In genomic region chr12:44950559-44950958, GRCm38 (mm10) we compare ENCODE assay signal across 27 mouse cellular contexts.
DNase-seq lines count a peak whose midpoint lies in the region; ATAC-seq and TF ChIP-seq lines count a peak whose summit lies in the region.
"Had no signal": no experiment of that assay in that cellular context is flagged by ENCODE, and none has a peak within 500 bp of the region (broad histone marks: within the 10 kb centered on the region; RNA-seq: fewer than 3 reads in every experiment).

No protein-coding gene starts in this region.

- H3K27ac ChIP-seq in midbrain, embryonic 11.5 days (ENCODE audit: low read depth, low read length): no peak overlapping the region
- H3K27ac ChIP-seq in midbrain, postnatal 0 days (ENCODE audit: low read depth, low read length): no peak overlapping the region
- H3K27ac ChIP-seq: embryonic facial prominence, embryonic 13.5 days; embryonic facial prominence, embryonic 15.5 days; forebrain, embryonic 10.5 days; forebrain, embryonic 12.5 days had no signal

- ATAC-seq in midbrain, embryonic 11.5 days (ENCODE audit: low FRiP score): no peak
- no peak for ATAC-seq in midbrain, postnatal 0 days (ENCODE audit: low FRiP score)
- ATAC-seq in megakaryocyte, adult 5-6 weeks (ENCODE audit: poor library complexity, severe bottlenecking): peak; percentile 33; the same call in 1 of the 2 replicates
- ATAC-seq: activated CD4-positive, CD25-positive, alpha-beta regulatory T cell, adult 4 months; CD4-positive, CD25-positive, alpha-beta regulatory T cell, adult 4 months; forebrain, embryonic 14.5 days; forebrain, embryonic 16.5 days; Patski had no signal

- no peak overlapping the region for H3K9ac ChIP-seq in midbrain, embryonic 11.5 days (ENCODE audit: low read length)
- no peak overlapping the region for H3K9ac ChIP-seq in midbrain, postnatal 0 days (replicated peaks; ENCODE audit: low read length, poor library complexity, severe bottlenecking)
- H3K9ac ChIP-seq: embryonic facial prominence, embryonic 13.5 days; embryonic facial prominence, embryonic 15.5 days; forebrain, embryonic 12.5 days had no signal

- H3K9me3 ChIP-seq in midbrain, embryonic 11.5 days (ENCODE audit: control insufficient read depth, low read length): no peaks in the 10 kb centered on the region
- H3K9me3 ChIP-seq in midbrain, postnatal 0 days (ENCODE audit: low read length): no peaks in the 10 kb centered on the region
- H3K9me3 ChIP-seq: embryonic facial prominence, embryonic 13.5 days; embryonic facial prominence, embryonic 15.5 days; forebrain, embryonic 10.5 days; forebrain, embryonic 12.5 days had no signal

- no peaks in the 10 kb centered on the region for H3K27me3 ChIP-seq in midbrain, embryonic 11.5 days (ENCODE audit: control insufficient read depth, insufficient read depth, low read length)
- H3K27me3 ChIP-seq in midbrain, postnatal 0 days (ENCODE audit: insufficient read depth, low read length): no peaks in the 10 kb centered on the region
- H3K27me3 ChIP-seq: CH12.LX; embryonic facial prominence, embryonic 13.5 days; embryonic facial prominence, embryonic 15.5 days; forebrain, embryonic 12.5 days; Patski had no signal

- H3K4me3 ChIP-seq in midbrain, embryonic 11.5 days (ENCODE audit: low read depth, low read length): no peak overlapping the region
- H3K4me3 ChIP-seq in midbrain, postnatal 0 days (ENCODE audit: low read depth, low read length): no peak overlapping the region
- H3K4me3 ChIP-seq: embryonic facial prominence, embryonic 13.5 days; embryonic facial prominence, embryonic 15.5 days; erythroblast, embryonic 14.5 days; forebrain, embryonic 10.5 days; forebrain, embryonic 12.5 days had no signal

- peak; percentile 49 for DNase-seq in midbrain, embryonic 11.5 days (ENCODE audit: low spot score, missing footprints)
- DNase-seq in midbrain, postnatal 0 days (ENCODE audit: low spot score): no peak
- DNase-seq in lung, adult 18-20 months: no peak
- DNase-seq in left cerebral cortex, adult 9 months (ENCODE audit: low spot score in 2 of 2): no peak
- DNase-seq: adrenal gland, adult 8-10 months; adrenal gland, postnatal 14 days; adrenal gland, postnatal 36 days; B cell, adult 2 months; cerebellum, adult 11-12 months; cerebellum, adult 2 months; cerebellum, adult 9-10 months; cerebellum, postnatal 10 days; cerebellum, postnatal 25 days; embryo, embryonic 11 days had no signal

- no peaks in the 10 kb centered on the region for H3K4me1 ChIP-seq in midbrain, embryonic 11.5 days (ENCODE audit: control insufficient read depth, insufficient read depth, low read length)
- no peaks in the 10 kb centered on the region for H3K4me1 ChIP-seq in midbrain, postnatal 0 days (ENCODE audit: insufficient read depth, low read length)
- H3K4me1 ChIP-seq: embryonic facial prominence, embryonic 13.5 days; embryonic facial prominence, embryonic 15.5 days; forebrain, embryonic 10.5 days; forebrain, embryonic 12.5 days had no signal

- H3K36me3 ChIP-seq in midbrain, embryonic 11.5 days (ENCODE audit: control insufficient read depth, insufficient read depth, low read length): no peaks in the 10 kb centered on the region
- H3K36me3 ChIP-seq in midbrain, postnatal 0 days (ENCODE audit: insufficient read depth, low read length): no peaks in the 10 kb centered on the region
- H3K36me3 ChIP-seq: embryonic facial prominence, embryonic 13.5 days; embryonic facial prominence, embryonic 15.5 days; forebrain, embryonic 10.5 days; forebrain, embryonic 12.5 days; G1E had no signal

- H3K4me2 ChIP-seq in midbrain, embryonic 11.5 days: no peak overlapping the region
- H3K4me2 ChIP-seq in midbrain, postnatal 0 days (ENCODE audit: low read depth, low read length, poor library complexity, severe bottlenecking): no peak overlapping the region
- H3K4me2 ChIP-seq: embryonic facial prominence, embryonic 13.5 days; embryonic facial prominence, embryonic 15.5 days; forebrain, embryonic 12.5 days had no signal

- 91% methylated on average over 2 of the region's 2 CpGs for WGBS in midbrain, embryonic 11.5 days
- WGBS in midbrain, postnatal 0 days: 78% methylated on average over 2 of the region's 2 CpGs

- TF ChIP-seq CTCF in midbrain, postnatal 0 days (IDR thresholded peaks at IDR 0.05): no peak
